Mouse (Mus musculus) frontal cortex, postnatal 25 days (tissue): ENCODE measurements around the gene Gm3642.
"Not testable (repeated sequence)": the region's sequence is repeated elsewhere in the genome, so short reads cannot be mapped to it uniquely, and the experiment has no call there.

ENCODE experiments used
- DNase-seq, 2 experiments: peaks; one replicate each; pipeline ENCODE4 v3.0.0; 2022; ENCODE audit warnings: low spot score in 2 of 2

Gm3642 gene

DNA sequence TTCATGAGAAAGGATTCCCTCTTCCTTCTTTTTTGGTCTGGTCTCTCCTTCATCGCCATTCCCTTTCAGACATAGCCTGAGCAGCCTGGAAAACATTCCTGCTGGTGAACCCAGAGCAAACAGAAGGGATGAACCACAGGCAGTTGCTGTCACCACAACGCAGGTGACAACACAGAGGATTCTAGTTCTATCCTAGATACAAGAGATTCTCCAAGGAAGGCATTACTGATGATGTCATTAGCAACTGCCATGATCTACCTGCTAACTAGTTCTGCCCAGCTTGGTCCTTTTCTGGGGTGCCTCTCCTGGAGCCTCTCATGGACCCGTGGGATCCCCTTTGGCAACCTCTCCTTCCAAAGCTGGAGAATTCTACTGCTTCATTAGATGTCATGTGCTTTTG is at the start of gene Gm3642:
Gene Gm3642, minus strand, starts transcription at position 101 of the 400 bp plus-strand sequence.
- DNase-seq, result not testable (repeated sequence)

DNA sequence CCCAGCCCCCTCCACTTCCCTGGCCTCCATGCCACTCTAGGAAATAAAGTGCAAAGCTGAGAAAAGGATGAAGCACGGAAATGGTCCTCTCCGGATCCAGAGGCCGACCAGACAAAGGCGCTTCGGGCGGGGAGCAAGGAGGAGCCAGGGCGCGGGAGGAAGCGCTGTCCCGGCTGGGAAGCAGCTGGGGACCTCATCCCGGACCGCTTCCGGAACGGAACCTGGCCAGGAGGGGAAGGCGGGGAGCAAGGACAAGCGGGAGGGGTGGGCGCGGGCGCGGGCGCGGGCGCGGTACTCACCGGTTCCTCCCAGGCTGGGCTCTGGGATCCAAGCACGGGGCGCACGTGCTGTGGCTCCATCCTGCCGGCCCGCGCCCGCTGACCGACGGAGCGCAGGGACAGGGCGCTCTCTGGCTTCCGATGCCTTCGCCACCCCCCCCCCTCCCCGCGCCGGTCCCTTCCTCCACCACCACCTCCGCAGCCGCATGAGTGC is 49.5 kb upstream of the Gm3642 start, which contains the start of gene Gm3667:
Gene Gm3667, minus strand, starts transcription at position 442 of the 492 bp plus-strand sequence.
- DNase-seq, result not testable (repeated sequence)

- DNase-seq, result peak; percentile 37 to 44
These were observed 48.7 kb upstream of the Gm3642 start for GRCm38 (mm10) chr14:6888811-6889210.

DNA sequence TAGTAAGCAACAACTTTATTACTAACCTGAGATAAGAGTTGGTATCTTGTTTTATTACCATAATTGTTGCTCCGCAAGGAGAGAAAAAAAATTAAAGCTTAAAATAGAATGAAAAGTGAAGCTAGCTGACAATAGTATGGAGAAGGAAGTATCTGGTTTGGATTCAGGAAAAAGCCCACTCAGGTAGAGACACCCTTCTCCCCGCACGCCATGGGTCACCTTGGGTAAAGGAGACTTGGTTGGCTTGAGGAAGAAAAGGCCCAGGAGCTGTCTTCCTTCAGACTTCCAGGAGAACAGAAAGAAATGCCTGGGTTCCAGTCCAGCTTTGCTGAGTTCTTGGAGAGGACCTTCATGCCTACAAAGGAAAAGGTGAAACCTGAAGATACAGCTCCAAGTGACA is 16.8 kb downstream of the Gm3642 start:
- not testable (repeated sequence) for DNase-seq
